Mouse (Mus musculus): ENCODE measurements around the gene Daxx. TPM values are rescaled to one million over a fixed set of nuclear protein-coding genes. Genes with fewer than 3 reads are reported as not detected.
"Not testable (repeated sequence)": the region's sequence is repeated elsewhere in the genome, so short reads cannot be mapped to it uniquely, and the experiment has no call there.

Gene Daxx
- 10 to 100 TPM; 14.1 to 18.5 (median 16.1) TPM for total RNA-seq (2022)

DNA sequence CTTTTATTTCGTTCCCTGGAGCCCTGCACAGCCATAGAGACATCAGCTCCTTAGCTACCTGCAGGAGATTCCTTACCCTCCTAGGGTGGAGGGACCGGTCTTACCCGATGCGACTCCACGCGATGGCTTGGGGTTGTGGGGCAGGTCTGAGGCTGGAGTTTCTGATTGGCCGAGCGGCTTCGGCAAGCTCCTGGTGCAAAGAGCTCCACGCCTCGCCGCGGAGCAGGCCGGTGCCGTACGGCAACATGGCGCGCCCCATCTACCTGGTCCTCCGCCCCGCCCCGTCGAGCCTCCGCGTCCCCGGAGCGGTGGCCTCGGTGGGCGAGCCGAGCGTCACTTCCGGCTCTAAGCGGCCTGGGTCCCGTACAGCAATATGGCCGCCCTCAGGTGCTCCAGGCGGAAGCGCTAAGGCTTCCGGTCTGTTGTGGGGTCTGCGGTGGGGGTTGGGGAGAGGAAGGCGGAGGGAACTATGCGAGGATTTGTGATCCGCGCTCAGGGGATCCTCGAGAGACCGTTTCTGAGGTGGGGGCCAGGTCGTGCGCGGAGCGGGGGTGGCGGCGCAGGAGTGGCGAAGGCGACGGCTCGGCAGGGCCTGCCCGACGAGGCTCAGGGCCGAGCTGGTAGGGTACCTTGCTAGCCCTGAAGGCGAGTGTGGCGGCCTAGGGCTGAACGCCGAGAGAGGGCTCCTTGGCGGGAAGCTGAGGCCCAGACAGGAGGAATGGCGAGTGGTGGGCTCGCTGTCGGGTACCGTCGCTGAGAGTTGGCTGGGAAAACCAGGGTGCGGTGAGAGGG lies at the start of gene Daxx:
TSS of gene Daxx (plus strand) at position 338 of the 792 bp plus-strand sequence.
- DNase-seq (ENCODE audit: low spot score in 2 of 2), result peak; percentile 97 to 98

DNA sequence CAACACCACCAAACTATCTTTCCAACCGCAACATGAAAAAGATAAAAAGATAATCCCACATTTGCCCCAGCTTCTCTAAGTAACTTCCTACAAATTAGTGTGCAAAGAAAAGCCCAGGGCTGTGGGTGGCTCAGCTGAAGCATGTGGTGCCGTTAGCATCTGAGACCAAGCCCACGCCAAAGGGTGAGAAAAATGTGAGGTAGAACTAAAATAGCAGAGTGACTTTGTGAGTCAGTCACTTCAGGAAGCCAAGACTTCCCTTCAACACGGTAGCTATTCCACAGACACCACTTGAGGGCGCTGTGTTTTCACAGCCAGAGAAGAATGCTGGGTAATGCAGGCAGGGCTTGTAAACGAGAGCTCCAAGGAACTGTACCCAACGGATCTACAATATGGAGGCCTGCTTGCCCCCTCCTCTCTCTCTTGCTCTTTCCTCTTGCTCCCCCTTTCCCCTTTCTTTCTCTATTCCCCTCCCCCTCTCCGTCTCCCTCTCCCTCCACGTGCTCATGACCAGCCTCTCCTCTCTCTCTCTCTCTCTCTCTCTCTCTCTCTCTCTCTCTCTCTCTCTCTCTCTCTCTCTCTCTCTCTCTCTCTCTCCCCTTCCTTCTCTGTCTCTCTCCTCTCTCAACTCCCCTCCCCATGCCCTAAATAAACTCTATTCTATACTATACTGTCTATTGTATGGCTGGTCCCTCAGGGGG lies 43.7 kb upstream of the Daxx start:
- no peak for DNase-seq (ENCODE audit: low spot score in 2 of 2)

- DNase-seq (ENCODE audit: low spot score in 2 of 2), result not testable (repeated sequence)
Measured at GRCm38 (mm10) chr17:33873537-33873936, 35.7 kb upstream of the Daxx start, which contains the start of gene Gm7029. Gene Gm7029 (plus strand): TSS chr17:33873837.

DNA sequence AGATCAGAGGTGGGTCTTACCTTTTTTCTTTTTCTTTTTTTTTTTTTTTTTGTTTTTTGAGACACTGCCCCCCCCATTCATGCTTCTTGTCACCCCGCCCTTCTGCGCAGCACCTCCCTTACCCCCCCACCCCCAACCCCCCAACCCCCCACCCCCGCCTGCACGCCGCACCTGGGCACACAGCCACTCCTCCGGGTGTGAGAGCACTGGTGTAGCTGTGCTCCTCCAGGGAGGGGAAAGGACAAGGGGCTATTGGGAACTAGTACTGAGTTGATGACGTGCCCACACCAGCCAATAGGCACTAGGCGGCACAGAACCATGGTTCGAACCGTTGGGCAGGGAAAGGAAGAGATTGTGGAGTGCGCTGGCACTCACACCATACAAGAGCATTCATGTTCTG lies 34.8 kb upstream of the Daxx start:
- DNase-seq (ENCODE audit: low spot score in 2 of 2), result no peak

GRCm38 (mm10) chr17:33875797-33876196 lies 33.4 kb upstream of the Daxx start:
- not testable (repeated sequence) for DNase-seq (ENCODE audit: low spot score in 2 of 2)

DNA sequence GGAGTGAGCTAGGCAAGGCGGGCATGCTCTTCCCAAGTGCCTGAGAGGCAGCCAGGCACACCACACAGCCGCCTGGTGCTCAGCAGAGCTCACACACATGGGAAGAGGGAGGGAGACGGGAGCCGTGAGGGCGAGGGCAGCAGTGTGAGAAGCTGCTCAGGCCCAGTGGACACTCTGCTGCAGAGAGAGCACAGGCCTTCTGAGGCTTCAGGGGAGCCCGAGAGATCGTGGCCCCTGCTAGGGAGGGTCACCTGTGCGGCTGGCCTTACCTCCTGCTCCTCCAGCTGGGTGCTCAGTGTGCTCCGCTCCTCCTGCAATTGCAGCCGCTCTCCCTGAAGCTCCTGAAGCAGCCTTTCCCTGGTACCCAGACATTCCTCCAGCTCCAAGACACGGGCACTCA lies 24.9 kb upstream of the Daxx start:
- not testable (repeated sequence) for DNase-seq (ENCODE audit: low spot score in 2 of 2)

DNA sequence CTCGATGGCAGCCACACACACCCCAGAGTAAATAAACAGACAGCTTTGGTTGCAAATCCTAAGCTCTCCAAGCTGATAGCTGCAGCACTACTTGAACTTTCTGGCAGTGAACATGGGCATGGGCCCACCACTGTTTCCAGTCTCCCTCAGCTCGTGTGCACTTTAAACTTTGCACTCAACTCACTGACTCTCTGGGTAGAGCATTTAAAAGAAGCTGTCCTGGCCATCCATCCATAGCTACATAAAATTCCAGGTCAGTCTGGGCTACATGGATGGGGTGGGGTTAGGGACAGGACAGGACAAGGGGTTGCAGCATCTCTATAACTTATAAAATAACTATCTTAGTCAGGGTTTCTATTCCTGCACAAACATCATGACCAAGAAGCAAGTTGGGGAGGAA lies 21.4 kb upstream of the Daxx start:
- not testable (repeated sequence) for DNase-seq (ENCODE audit: low spot score in 2 of 2)

GRCm38 (mm10) chr17:33888230-33888629 lies 21.0 kb upstream of the Daxx start:
- not testable (repeated sequence) for DNase-seq (ENCODE audit: low spot score in 2 of 2)

DNA sequence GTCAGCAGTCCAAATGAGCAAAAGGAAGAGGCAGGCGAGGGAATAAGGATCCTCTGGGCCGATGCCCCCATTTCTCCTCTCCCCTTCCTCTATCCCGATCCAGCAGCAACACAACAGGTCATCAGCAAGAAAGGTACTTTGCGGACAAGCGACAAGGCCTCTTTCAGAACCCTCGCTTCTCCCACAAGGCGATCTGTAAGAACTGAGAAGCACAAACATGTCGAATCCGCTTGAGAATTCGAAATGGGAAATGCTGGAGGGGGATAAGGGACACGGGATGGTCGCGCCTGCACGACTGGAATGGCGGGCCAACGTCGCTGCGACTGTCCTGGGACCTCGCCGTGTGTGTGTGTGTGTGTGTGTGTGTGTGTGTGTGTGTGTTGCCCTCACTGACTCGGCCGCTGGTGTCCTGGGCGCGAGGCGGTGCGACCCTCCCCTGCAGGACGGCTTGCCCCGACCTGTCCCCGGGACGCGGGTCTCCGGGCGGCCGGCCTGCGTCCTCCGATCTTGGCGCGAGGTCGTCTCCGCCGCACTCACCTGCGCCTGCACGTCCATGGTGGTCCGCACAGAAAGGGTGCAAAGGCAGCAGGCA lies 19.2 kb upstream of the Daxx start:
- not testable (repeated sequence) for DNase-seq (ENCODE audit: low spot score in 2 of 2)

DNA sequence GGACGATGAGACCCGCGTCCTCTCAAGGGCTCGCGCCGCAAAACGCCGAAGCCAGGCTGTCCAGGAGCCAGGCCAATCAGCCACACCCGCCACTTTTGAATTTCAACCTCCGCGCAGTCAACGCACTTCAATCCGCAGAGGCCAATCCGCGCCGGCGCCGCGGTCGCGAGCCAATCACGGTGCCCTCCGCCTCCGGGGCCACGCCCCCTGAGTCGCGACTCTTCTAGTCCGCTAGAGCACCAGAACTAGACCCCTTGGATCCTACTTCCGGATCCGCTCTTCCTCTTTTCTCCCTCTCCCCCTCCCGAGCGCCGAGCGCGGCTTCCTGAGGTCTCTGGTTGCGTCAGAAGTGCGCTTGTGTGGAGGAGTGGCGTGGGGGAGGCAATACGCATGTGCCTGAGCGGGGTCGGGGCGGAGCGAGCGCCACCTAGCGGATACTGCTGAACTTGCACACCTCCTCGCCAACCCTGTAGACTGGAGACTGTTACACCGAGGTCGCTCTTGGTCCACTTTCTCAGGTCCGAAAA lies 18.6 kb upstream of the Daxx start, which contains the start of gene Kifc1:
TSS of gene Kifc1 (minus strand) at position 129 of the 527 bp plus-strand sequence.
- DNase-seq (ENCODE audit: low spot score in 2 of 2), result peak; percentile 100

DNA sequence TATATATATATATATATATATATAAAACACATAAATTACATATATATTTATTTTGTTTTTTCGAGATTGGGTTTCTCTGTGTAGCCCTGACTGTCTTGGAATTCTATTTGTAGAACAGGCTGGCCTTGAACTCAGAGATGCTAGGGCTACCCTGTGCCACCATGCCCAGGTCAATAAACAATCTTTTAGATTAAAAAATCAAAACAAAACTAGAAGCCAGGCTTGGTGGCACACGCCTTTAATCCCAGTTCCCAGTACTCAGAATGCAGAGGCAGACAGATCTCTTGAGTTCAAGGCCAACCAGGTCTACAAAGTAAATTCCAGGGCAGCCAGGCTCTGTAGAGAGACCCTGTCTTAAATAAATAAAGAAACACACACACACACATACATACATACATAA lies 17.9 kb upstream of the Daxx start:
- no peak for DNase-seq (ENCODE audit: low spot score in 2 of 2)

DNA sequence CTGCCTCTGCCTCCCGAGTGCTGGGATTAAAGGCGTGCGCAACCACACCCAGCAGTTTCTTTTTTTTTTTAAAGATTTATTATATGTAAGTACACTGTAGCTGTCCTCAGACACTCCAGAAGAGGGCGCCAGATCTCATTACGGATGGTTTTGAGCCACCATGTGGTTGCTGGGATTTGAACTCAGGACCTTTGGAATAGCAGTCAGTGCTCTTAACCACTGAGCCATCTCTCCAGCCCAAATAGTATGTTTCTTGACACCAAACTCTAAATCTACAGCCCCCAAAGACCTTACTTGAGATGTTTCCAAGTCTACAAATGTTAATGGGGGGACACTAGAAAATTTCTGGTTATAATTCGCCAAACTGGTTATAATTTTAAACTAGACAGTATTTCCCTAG lies 17.3 kb upstream of the Daxx start:
- not testable (repeated sequence) for DNase-seq (ENCODE audit: low spot score in 2 of 2)

GRCm38 (mm10) chr17:33892429-33892828 lies 16.8 kb upstream of the Daxx start:
- no peak for DNase-seq (ENCODE audit: low spot score in 2 of 2)

GRCm38 (mm10) chr17:33893011-33893410 lies 16.2 kb upstream of the Daxx start:
- DNase-seq (ENCODE audit: low spot score in 2 of 2), result not testable (repeated sequence)

GRCm38 (mm10) chr17:33897114-33897794 lies 12.0 kb upstream of the Daxx start:
- no peak for DNase-seq (ENCODE audit: low spot score in 2 of 2)

DNA sequence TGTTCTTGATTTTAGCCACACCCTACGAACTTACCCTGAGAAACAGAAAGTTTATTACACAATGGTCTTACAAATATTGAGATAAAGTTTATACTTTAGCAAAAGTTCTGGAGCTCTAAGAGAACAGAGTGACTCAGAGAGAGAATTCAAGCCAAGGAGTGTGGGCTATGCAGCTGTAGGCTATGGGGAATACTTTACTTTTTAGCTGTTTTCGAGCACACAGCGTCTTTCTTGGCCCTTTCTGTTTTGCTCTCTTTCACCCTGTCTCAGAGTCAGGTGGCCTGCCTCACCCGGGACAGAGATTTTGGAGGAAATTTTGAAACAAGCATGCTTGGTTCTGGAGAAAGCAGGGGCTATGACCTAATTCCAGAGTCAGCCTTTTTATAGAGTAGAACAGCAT lies 11.0 kb upstream of the Daxx start:
- not testable (repeated sequence) for DNase-seq (ENCODE audit: low spot score in 2 of 2)

GRCm38 (mm10) chr17:33899642-33900041 lies 9.6 kb upstream of the Daxx start:
- no peak for DNase-seq (ENCODE audit: low spot score in 2 of 2)

DNA sequence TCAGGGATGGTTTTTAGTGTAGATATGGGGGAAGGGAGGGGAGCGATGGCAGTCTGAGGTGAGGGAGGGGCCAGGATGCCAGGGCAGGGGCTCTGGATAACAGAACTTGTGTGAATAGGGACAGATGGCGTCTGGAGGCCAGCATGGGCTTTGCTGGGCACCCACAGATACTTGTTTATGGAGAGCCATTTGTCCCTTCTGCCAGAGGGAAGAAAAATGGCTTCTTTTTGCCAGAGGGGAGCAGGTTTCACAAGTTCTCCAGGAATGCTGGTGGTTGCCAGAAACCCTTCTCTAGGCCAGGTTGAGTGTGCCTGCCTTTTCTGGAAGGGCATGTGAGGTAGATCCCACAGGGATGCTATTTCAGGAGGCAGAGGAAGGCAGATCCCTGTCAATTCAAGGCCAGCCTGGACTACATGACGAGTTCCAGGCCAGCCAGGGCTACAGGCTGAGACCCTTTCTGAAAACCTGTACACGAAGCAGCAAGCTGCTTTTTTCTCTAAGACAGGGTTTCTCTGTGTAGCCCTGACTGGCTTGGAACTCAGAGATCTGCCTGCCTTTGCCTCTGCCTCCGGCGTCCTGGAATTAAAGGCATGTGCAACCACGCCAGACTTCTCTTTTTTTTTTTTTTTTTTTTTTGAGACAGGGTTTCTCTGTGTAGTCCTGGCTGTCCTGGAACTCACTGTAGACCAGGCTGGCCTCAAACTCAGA lies 8.8 kb upstream of the Daxx start:
- DNase-seq (ENCODE audit: low spot score in 2 of 2), result no peak

- no peak for DNase-seq (ENCODE audit: low spot score in 2 of 2)
Measured at GRCm38 (mm10) chr17:33900989-33901314, 8.3 kb upstream of the Daxx start.

GRCm38 (mm10) chr17:33901653-33902052 lies 7.6 kb upstream of the Daxx start:
- DNase-seq (ENCODE audit: low spot score in 2 of 2), result no peak

DNA sequence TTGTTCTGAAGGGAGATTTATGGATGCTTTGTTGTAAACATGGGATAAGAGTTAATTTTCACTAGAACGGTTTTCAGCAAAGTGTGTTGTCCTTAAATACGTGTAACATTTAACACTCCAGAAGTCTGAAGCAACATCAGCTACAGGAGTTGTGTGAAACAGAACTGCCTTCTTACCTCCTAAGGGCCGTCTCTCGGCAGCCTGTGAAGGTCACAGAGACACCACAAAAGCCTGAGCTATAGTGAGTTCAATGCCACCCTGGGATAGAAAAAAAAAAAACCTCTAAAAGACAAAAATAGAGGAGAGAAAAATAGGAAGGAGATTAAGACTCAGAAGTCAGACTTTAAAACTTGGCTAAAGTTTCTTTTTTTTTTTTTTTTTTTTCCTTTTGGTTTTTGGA lies 7.1 kb upstream of the Daxx start:
- no peak for DNase-seq (ENCODE audit: low spot score in 2 of 2)

Data from gastrocnemius, adult 8-10 months (tissue).